Mouse (Mus musculus) CD4-positive, CD25-positive, alpha-beta regulatory T cell, adult 2 months (primary cell): ENCODE results near the gene Iah1.
A peak's percentile ranks its signal among the peaks of the same experiment; 100 is the strongest.

Source experiments
- DNase-seq: peaks from one replicate; pipeline ENCODE4 v3.0.0-alpha.2; 2012; ENCODE audit warnings: low read depth, low spot score

Iah1 gene

DNA sequence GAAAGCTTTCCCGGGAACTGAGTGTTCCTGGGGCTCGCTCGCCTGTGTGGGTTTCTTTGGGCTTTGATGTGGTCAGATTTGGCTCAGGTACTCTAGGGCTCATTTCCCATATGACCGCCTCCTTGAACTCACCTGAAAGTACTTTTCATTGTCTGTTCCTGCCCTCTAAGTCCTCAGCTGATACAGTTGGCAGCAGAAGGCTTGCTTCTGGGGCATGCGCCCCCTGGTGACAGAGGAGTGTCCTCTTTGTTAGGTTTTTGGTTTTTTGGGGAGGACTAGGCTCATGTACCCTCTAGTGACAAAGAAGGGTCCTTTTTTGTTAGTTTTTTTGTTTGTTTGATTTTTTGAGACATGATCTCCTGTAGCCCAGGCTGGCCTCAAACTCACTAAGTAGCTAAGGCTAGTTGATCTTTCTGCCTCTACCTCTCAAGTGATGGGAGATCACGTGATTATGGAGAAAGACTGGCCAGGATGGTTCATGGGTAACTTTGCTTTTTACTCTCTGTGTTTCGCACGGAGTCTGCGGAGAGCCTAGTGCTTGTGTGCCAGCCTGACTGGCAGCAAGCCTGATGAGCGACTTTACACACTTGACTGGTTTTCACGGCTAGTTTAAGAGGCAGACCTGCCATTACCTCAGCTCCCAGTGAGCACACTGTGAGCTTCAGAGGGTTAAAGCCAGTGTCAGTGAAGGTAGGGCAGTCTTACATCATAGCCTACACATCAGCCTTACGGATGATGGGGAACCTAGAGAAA is 2.1 kb downstream of the Iah1 start:
- DNase-seq = peak; percentile 87

DNA sequence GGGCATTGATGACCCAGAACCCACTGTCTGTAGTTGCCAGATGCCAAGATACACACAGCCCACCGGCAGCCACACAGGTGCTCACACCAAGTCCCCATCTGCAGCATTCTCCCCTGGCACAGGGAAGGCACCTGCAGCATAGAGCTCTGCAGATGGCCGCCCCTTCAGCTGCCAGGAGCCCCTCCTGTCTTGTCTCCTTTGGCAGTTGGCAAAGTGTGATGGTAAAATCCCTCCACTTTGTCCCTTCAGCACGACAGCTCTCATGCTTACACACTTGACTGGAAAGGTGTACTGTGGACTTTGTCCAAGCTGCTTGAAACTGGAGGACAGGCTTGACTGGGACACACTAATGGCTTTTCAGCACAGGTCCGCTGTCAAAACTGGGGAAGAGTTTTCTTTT is 4.1 kb downstream of the Iah1 start:
- DNase-seq = no peak

DNA sequence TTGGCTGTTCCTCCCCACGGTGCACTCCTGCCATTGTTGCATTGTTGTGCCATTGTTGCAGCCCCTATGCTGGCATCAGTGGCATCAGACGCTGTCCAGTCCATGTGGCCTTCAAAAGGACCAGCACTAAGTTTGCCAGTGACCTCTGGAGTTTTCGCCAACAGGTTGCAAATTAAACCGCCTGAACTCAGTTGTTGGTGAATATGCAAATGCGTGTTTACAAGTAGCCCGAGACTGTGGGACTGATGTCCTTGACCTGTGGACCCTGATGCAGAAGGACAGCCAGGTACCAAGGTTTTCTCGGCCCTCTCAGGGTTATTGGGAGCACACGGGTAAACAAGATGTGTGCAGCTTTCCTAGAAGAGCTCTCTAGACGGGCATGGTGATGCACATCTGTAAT is 5.0 kb downstream of the Iah1 start:
- DNase-seq = no peak

DNA sequence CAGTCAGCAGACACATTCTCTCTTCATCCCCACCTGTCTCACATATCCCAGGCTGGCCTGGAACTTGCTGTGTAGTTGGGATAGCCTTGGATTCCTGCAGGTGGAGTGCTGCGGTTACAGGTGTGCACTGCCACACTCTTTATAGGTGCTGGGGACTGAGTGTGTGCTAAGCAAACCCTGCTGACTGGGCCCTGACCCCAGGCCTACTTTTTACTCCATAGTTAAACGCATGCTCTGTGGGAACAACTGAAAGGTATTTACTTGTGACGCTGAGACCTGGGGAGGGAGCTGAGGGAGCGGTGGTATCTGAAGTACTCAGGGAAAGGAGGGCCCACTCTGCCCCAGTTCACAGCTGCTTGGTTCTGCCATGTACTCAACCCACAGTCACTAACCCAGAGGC is 6.1 kb downstream of the Iah1 start:
- DNase-seq = no peak

DNA sequence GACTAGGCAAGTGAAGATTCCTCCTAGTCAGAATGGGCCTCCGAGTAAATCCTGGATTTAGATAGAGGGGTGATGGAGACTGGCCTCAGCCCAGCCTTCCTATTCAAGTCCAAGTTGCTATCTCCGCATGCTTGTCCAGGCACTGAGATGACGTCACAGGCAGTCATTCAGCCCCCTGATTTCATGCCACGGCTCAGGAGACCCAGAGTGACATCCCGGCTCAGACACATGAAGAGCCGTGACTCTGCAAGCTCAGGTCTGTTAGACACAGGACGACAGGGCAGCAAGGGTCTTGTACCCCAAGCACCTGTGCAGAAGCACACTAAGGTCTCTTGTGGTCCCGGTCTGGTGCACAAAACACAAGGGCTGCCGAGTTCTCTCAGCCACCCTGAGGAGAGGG is 6.7 kb downstream of the Iah1 start:
- no peak for DNase-seq

DNA sequence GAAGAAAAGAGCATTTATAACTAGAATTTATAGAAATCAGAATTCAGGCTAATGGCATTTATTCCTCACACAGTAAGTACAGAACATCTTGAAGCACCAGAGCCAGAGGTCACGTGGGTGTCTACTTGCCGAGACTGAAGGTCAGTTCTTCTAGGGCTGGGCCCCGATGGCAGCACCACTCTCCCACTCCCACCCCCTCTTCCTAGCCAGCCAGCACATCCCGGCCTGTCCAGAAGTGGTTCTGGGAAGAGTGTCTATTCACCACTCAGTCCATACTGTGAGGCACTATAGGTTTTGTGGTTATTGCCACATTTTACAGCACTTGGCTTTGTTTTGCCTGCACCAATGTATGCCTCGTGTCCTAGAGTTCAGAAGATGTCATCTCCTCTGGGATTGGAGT is 7.9 kb downstream of the Iah1 start:
- no peak for DNase-seq

DNA sequence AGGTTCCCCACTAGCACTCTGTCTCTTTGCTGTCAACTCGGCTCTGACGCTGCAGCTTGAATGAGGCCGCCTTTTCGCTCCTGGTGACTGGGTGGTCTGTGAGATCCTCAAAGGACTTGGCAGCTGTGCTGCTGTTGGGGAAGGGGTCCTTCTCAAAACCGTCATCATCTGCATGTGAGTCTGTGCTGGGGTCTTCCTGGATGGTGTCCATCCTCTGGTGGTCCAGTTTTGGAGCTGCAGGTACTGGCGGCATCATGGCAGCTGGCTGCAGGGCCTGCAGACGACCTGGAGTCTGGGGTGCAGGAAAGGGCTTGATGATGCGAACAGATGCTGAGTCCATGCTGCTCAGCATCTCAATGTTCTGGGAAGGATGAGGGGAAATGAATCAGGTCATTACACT is 9.1 kb downstream of the Iah1 start:
- DNase-seq = no peak

DNA sequence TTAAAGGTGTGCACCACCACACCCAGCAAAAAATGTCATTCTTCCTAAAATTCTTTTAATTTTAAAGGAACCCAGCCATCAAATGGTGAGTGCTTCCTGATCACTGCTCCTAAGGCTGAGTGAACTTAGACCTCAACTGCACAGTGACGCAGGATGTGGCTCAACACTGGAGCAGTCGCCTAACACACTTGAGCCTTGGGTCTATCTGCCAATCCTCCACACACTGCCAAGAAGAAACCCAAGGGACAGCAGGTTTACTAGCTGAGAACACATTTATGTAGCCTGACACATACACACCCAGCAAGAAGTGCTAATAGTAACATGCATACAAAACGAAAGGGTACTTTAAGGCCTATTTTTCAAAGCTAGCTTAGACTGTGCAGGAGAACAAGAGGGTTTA is 10.1 kb downstream of the Iah1 start:
- no peak for DNase-seq

DNA sequence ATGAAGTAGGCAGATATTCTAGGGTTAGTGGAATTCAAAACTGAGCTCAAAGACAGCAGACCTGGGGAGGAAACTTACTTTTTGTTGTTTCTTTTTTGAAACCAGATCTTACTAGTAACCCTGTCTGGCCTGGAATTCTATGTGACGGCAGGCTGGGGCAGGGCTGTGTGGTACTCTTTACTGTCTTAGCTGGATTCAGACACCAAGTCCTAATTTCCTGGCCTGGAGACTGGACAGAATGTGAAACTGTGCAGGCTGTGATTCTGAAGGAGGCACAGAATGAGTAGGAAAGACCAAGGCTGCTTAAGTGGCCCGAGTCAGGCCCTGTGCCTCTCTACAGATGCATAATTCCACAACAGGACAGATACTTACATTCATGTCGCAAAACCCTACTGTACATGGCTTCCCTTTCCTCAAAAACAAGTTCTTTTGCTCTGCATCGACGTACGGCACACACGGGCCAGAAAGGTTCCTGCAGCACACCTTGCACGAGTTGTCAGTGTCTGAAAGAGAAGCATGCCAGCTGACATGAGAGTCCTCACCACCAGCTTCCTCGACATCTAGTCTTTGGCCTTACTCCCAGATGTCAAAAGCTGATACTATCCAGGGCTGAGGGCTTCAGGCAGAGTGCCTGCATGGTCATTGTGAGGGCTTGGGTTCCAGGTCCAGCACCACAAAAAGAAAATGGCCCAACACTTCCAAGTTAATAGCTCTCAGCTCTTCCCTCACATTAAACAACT is 13.6 kb downstream of the Iah1 start:
- DNase-seq = no peak

DNA sequence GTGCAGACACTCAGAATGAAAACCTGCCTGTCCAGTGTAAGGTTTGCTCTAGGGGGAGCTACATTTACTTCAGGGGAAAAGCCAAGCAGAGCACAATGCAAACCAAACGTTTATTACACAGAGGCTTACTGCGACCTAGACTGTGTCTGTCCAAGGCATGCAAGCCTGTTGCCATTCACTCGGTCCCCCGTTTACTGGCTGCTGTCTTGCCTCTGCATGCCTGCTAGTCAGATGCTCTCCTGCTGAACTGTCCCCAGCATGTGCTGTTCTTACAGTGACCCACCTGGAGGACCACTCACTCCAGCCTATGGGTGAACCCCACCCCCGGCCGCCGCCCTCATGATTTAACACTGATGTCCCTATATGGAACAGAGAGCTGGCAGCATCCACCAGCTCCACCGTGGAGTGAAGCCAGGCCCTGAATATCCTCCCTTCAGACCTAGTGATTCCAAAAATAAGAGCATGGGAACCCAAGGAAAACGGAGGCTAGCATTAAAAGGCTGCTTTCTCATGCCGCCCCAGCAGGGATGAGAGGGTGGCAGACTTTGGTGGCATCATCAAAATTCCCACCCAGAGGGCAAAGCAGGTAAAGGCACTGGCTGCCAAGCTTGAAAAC is 14.9 kb downstream of the Iah1 start:
- no peak for DNase-seq

DNA sequence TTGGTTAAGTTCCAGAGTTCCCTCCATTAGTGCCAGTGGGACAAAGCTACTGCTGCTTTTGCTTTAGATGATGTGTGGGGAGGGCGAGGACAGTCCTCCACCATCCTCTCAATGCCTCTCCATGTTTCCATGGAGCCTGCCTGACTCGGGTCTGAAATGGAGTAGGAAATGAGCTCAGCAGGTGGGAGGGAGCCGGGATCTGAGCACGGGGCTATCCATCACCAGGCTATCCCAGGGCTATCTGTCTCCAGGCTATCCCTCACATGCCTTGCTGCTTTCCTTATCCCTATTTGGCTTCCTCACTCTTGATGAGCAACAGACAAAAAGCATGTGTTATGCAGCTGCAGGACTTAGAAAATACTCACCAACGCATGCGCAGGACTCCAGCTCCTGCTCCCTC is 15.5 kb downstream of the Iah1 start:
- DNase-seq = no peak

DNA sequence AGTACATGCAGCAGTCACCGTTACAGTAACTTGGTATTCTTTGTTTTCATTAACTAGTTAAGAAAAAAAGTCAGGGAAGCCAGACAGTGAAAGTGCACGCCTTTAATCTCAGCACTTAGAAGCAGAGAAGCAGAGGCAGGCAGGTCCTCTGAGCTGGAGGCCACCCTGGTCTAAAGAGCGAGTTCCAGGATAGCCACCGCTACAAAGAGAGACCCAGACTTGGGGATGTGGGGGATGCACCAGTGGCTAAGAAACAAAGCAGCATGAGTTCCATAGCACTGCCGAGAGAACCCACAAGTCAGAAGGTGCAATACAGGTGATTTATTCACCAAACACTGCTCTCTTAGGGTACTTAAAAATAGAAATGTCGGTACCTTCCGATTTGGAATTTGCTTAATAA is 16.8 kb downstream of the Iah1 start:
- no peak for DNase-seq

DNA sequence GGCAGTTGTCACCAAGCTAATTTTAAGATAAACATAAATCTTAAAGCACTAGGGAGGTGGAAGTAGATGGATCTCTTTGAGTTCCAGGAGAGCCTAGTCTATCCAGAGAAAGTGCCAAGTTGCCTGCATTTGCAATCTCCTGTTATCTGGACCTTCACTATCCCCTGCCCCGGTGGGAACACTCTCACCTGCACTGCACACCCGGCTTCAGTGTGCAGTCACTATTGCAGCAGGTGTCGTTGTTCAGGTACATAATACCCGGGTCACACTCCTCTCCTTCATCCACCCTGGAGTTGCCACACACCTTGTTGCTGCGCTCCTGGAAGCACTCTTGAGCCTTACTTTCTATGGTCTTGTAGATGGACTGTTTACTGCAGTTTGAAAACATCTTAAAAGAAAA is 17.6 kb downstream of the Iah1 start:
- no peak for DNase-seq

DNA sequence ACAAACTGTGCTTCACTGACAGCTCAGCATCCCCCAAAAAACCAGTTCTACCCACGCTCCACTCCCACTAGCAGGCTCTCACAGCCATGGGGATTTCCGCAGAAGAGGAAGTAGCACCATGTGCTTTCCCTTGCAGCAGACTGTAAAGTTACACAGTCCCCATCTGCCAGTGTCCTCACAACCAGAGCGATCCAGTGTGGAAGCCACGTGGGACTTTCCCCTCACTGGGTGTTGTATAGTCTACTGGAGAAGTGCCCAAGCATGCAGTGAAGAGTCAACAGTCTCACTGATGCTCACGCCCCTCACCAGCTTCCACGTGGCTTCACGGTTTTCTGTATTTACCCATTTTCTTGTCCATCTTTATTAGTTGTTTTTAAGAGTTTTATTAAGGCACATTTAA is 19.7 kb downstream of the Iah1 start:
- peak; percentile 63 for DNase-seq

DNA sequence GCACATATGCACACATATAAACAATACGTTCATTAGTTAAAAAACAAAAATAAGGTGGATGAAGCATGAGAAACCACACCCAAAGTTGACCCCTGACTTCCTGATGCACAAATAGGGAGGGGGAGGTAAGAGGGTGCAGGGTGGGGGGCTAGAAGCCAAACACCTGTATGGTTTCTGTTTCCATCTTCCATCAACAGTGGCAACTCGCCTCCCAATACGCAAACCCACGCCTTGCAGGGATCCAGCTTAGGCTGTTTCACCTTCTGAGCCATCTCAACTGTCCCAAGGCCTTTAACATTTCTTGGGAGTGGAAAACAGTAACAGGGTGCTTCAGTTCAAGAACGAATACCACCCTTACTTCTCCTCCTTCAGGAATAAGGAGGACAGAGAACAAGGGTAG is 21.0 kb downstream of the Iah1 start:
- DNase-seq = no peak

DNA sequence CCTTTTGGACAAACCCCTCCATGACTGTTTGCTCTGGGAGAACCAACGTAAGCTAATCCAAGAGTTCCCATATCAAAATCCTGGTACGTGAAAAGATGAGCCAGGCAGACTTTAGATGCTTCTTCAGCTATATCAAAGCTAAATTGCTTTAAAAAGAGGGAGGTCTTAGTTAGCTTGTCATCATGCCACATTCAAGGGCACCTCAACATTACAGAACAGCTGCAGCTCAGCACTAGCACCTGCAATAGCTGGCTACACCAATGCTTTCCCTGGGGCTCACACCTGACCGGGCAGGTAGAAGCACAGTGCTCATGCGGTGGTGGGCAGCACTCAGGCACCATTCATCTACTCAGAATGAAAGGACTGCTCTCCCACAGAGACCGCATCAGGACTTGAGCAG is 24.5 kb downstream of the Iah1 start:
- DNase-seq = no peak

DNA sequence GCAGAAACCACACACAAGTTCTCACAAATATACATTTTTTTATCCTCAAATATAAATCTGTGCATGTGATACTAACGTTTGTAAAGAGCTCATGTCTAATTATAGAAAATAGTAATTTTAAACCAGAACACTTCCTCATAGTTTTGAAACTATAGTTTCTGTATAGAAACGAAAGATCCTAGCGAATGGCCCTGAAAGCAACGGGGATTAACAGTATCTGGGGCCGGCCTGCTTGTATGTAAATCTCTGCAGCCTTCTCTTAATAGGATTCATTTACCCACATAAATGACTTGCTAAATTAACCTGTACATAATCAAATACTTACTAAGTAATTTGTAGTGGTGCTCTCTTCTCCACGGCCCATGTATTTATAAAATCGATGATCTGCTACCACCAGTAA is 30.8 kb downstream of the Iah1 start:
- DNase-seq = no peak

DNA sequence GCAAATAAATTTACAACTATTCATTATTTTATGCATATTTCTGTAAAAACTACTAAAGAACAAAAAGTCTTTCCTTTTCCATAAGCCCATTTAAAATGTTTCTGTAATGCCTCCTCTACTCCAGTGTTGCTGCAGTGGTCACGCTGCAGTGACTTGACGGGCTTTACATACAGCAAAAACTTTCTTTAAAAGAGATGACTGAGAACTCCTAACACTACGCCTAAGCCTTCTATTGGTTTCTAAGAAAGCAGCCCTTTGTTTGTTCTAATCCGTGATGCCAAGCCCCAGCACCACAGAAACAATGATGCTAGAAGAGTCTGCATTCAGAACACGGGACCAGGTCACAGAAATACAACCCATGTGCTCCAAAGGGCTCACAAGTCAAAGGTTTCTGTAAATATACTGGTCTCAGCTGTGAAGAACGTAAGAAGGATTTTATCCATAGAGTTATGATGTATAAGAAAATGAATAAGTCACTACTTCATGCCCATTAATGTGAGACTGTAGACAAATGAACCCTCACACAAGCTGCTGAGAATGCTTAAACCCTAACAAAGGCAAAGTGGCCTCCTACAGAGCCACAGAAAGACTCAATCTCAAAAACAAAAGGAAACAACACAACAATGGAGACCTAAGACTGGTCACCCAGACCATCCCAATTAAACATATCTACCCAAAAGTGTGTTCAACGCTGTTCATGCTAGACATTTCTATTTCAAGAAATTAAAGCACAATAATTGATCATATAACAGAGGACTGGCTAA is 34.1 kb downstream of the Iah1 start:
- no peak for DNase-seq

DNA sequence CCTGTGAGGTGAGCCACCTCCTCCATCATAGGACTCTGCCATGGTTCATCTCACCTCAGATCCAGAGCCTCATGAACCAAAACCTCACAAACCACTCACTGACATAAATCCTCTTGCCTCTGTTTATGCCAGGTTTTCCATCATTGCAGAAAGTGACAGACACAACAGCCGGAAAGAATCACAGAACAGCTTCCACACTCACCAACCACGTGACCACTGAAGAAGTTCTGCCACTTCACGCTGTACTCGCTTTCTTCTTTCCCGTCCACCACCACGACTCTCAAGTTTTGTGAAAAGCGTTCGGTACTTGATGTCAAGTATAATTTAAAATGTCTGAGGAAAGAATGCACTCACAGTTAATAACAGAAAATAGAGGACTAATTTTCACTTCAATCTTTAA is 37.5 kb downstream of the Iah1 start:
- DNase-seq = no peak

DNA sequence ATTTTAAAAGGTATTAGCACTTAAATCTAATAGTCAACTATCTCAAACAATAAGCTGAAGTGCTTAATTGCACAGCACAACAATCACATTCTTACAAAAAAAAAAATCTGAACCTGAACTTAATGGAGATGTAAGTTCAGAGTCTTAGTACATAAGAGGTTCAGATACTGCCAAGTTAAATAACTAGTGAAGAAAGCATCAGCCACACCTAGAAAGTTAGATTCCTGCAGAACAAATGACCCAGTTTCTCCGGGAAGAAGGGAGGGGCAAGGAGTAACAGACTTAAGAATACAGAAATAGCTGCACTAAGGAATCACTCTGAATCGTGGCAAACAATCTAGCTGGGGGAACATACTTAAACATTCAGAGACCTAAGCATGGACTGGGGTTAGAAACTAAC is 46.5 kb downstream of the Iah1 start:
- no peak for DNase-seq

DNA sequence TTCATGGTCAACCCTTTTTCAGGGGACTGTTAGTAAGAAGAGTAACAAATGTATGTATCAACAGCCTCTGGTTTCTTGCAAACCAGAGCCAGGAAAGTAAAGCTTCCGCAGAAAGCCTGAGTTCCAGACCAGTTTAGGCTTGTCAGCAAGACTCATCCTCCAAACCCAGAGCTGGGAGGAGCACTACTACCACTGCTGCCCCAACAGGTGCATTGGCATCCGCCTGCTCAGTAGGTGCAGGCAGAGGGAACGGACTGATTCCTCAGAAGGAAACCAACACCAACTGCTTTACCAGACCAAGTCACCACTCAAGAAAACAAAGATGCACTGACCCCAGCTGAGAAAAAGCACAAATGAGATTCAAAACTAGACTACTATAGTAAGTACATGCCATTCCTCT is 47.0 kb downstream of the Iah1 start:
- DNase-seq = no peak
